Mouse (Mus musculus): Measurements from ENCODE around the gene Eif5a. TPM values are rescaled to one million over a fixed set of nuclear protein-coding genes. Genes with fewer than 3 reads are reported as not detected.
A peak's percentile ranks its signal among the peaks of the same experiment; 100 is the strongest.

The Eif5a gene
- total and polyA plus RNA-seq, 3 experiments = 1,419 to 3,314 (median 2,729) TPM

- peaks cover 17 to 62% of the 10 kb centered on the region in 2 experiments for H3K4me1 ChIP-seq (ENCODE audit: control insufficient read depth in 1 of 2, insufficient read depth in 2 of 2)
- no peaks in the 10 kb centered on the region for H3K27me3 ChIP-seq (replicated peaks)
- in situ Hi-C loops (cut with MboI; ENCODE audit: low pct_ligation_motif_present, low pct_unique_long_range_greater_than_20kb, low sequenced_read_pairs) = loop anchor here (5.0 kb wide), 1 partner anchor 37 kb away; the partner anchor contains the start of gene Kctd11
- TF ChIP-seq ZKSCAN1 (IDR thresholded peaks at IDR 0.05; ENCODE audit: borderline replicate concordance, low read depth, low read length) = no peak
- no peak for TF ChIP-seq ELF1 (IDR thresholded peaks at IDR 0.05; ENCODE audit: low read depth, low read length)
- TF ChIP-seq EP300 (IDR thresholded peaks at IDR 0.05; ENCODE audit: low read length) = no peak
- TF ChIP-seq JUND (conservative IDR thresholded peaks at IDR 0.05; ENCODE audit: low read depth, low read length) = no peak
- no peak for TF ChIP-seq GABPA (IDR thresholded peaks at IDR 0.05; ENCODE audit: insufficient replicate concordance, low read depth, low read length)
- TF ChIP-seq MYC (IDR thresholded peaks at IDR 0.05; ENCODE audit: low read depth, low read length) = no peak
- no peak for TF ChIP-seq CTCF (conservative IDR thresholded peaks at IDR 0.05 in 1 of 2, IDR thresholded peaks at IDR 0.05 in 1 of 2; ENCODE audit: low read depth in 2 of 2, low read length in 2 of 2)
- no peak for TF ChIP-seq NRF1 (IDR thresholded peaks at IDR 0.05; ENCODE audit: low read depth, low read length)
- TF ChIP-seq PAX5 (IDR thresholded peaks at IDR 0.05; ENCODE audit: low read length) = no peak
- TF ChIP-seq ZMIZ1 (IDR thresholded peaks at IDR 0.05; ENCODE audit: low read depth, low read length) = no peak
- TF ChIP-seq SMC3 (IDR thresholded peaks at IDR 0.05; ENCODE audit: low read depth, low read length) = no peak
- TF ChIP-seq NELFE (IDR thresholded peaks at IDR 0.05; ENCODE audit: low read depth, low read length) = no peak
- no peak for TF ChIP-seq TBP (conservative IDR thresholded peaks at IDR 0.05; ENCODE audit: low read depth, low read length)
- no peak for TF ChIP-seq UBTF (IDR thresholded peaks at IDR 0.05; ENCODE audit: low read depth, low read length)
- no peak for TF ChIP-seq CHD2 (IDR thresholded peaks at IDR 0.05; ENCODE audit: low read length)
- no peak for TF ChIP-seq ZNF384 (IDR thresholded peaks at IDR 0.05; ENCODE audit: low read depth, low read length)
- peak overlapping the region; percentile 90 to 99 (median 95) for H3K4me3 ChIP-seq (replicated peaks in 1 of 3; ENCODE audit: low read depth in 2 of 3, low read length in 2 of 3, poor library complexity in 1 of 3)
- H3K27ac ChIP-seq (ENCODE audit: insufficient read depth, low read depth) = peak overlapping the region; percentile 17; the same call in 1 of the 2 replicates
- DNase-seq (ENCODE audit: extremely low read depth) = no peak
- dilution Hi-C loops (cut with MboI; ENCODE audit: extremely low pct_ligation_motif_present, extremely low pct_unique_long_range_greater_than_20kb, low sequenced_read_pairs) = no loop called here
- H3K79me2 ChIP-seq (replicated peaks; ENCODE audit: control insufficient read depth, extremely low read depth, insufficient read depth, poor library complexity, severe bottlenecking) = peaks cover 51% of the 10 kb centered on the region
- no peaks in the 10 kb centered on the region for H3K9me3 ChIP-seq (replicated peaks; ENCODE audit: low read length)
- peak overlapping the region; percentile 67 for H3K4me2 ChIP-seq (ENCODE audit: insufficient read depth, low read depth, poor library complexity, severe bottlenecking)
- H3K36me3 ChIP-seq (replicated peaks in 1 of 2; ENCODE audit: control insufficient read depth in 1 of 2, insufficient read depth in 1 of 2, low read length in 1 of 2) = peaks cover 42 to 54% of the 10 kb centered on the region in 2 experiments
- peak overlapping the region; percentile 53 for H3K9ac ChIP-seq (ENCODE audit: insufficient read depth, low read depth)
These were observed 2.7 kb downstream of the Eif5a start for GRCm38 (mm10) chr11:69919053-69919452.

GRCm38 (mm10) chr11:69918118-69918517 is 3.6 kb downstream of the Eif5a start:
- DNase-seq (ENCODE audit: extremely low read depth) = no peak
- H3K4me3 ChIP-seq (replicated peaks in 1 of 3; ENCODE audit: low read depth in 2 of 3, low read length in 2 of 3, poor library complexity in 1 of 3) = peak overlapping the region in 1 of 3 experiments; percentile 8
- H3K9me3 ChIP-seq (replicated peaks; ENCODE audit: low read length) = no peaks in the 10 kb centered on the region
- H3K4me1 ChIP-seq (ENCODE audit: control insufficient read depth in 1 of 2, insufficient read depth in 2 of 2) = peaks cover 19 to 60% of the 10 kb centered on the region in 2 experiments
- dilution Hi-C loops (cut with MboI; ENCODE audit: extremely low pct_ligation_motif_present, extremely low pct_unique_long_range_greater_than_20kb, low sequenced_read_pairs) (no loop called here), in situ Hi-C loops (cut with MboI; ENCODE audit: low pct_ligation_motif_present, low pct_unique_long_range_greater_than_20kb, low sequenced_read_pairs) (loop anchor here (5.0 kb wide), 1 partner anchor 36 kb away; the partner anchor contains the start of gene Kctd11)
- no peaks in the 10 kb centered on the region for H3K27me3 ChIP-seq (replicated peaks)
- no peak overlapping the region for H3K27ac ChIP-seq (ENCODE audit: insufficient read depth, low read depth)
- TF ChIP-seq MAFK (IDR thresholded peaks at IDR 0.05; ENCODE audit: insufficient replicate concordance, low read length) = no peak
- TF ChIP-seq ZC3H11A (IDR thresholded peaks at IDR 0.05; ENCODE audit: low read depth, low read length) = no peak
- no peak for TF ChIP-seq RCOR1 (conservative IDR thresholded peaks at IDR 0.05; ENCODE audit: low read depth, low read length)
- no peak for TF ChIP-seq UBTF (IDR thresholded peaks at IDR 0.05; ENCODE audit: low read depth, low read length)
- TF ChIP-seq JUND (conservative IDR thresholded peaks at IDR 0.05; ENCODE audit: low read depth, low read length) = no peak
- no peak for TF ChIP-seq MXI1 (IDR thresholded peaks at IDR 0.05; ENCODE audit: low read depth, low read length)
- no peak for TF ChIP-seq NRF1 (IDR thresholded peaks at IDR 0.05; ENCODE audit: low read depth, low read length)
- 0 out of 2 replicates have a peak, but pooled peaks have one; percentile 27 for TF ChIP-seq POLR2AphosphoS2 (IDR thresholded peaks at IDR 0.05; ENCODE audit: low read depth, low read length)
- TF ChIP-seq ZMIZ1 (IDR thresholded peaks at IDR 0.05; ENCODE audit: low read depth, low read length) = 0 out of 2 replicates have a peak, but pooled peaks have one; percentile 49
- no peak for TF ChIP-seq ZKSCAN1 (IDR thresholded peaks at IDR 0.05; ENCODE audit: borderline replicate concordance, low read depth, low read length)
- no peak for TF ChIP-seq USF1 (IDR thresholded peaks at IDR 0.05; ENCODE audit: low read depth, low read length)
- no peak for TF ChIP-seq ZNF384 (IDR thresholded peaks at IDR 0.05; ENCODE audit: low read depth, low read length)
- TF ChIP-seq CTCF (conservative IDR thresholded peaks at IDR 0.05 in 1 of 2, IDR thresholded peaks at IDR 0.05 in 1 of 2; ENCODE audit: low read depth in 2 of 2, low read length in 2 of 2) = no peak
- no peak for TF ChIP-seq SMC3 (IDR thresholded peaks at IDR 0.05; ENCODE audit: low read depth, low read length)
- no peak for TF ChIP-seq MAX (IDR thresholded peaks at IDR 0.05; ENCODE audit: low read length)
- no peak for TF ChIP-seq ELF1 (IDR thresholded peaks at IDR 0.05; ENCODE audit: low read depth, low read length)
- no peak for TF ChIP-seq EP300 (IDR thresholded peaks at IDR 0.05; ENCODE audit: low read length)
- peaks cover 51% of the 10 kb centered on the region for H3K79me2 ChIP-seq (replicated peaks; ENCODE audit: control insufficient read depth, extremely low read depth, insufficient read depth, poor library complexity, severe bottlenecking)
- H3K9ac ChIP-seq (ENCODE audit: insufficient read depth, low read depth) = no peak overlapping the region
- no peak overlapping the region; the same call in 1 of the 2 replicates for H3K4me2 ChIP-seq (ENCODE audit: insufficient read depth, low read depth, poor library complexity, severe bottlenecking)
- H3K36me3 ChIP-seq (replicated peaks in 1 of 2; ENCODE audit: control insufficient read depth in 1 of 2, insufficient read depth in 1 of 2, low read length in 1 of 2) = peaks cover 45 to 57% of the 10 kb centered on the region in 2 experiments
